Mouse (Mus musculus) MEL-GATA-1-ER (cell line): ENCODE data around the gene Ikbkg.
"Not testable (repeated sequence)": the region's sequence is repeated elsewhere in the genome, so short reads cannot be mapped to it uniquely, and the experiment has no call there.

Experiments
- DNase-seq: peaks from one replicate; pipeline ENCODE4 v3.0.0-alpha.2; 2012; ENCODE audit warnings: low read depth; ENCODE audit errors: extremely low read depth

The Ikbkg gene

DNA sequence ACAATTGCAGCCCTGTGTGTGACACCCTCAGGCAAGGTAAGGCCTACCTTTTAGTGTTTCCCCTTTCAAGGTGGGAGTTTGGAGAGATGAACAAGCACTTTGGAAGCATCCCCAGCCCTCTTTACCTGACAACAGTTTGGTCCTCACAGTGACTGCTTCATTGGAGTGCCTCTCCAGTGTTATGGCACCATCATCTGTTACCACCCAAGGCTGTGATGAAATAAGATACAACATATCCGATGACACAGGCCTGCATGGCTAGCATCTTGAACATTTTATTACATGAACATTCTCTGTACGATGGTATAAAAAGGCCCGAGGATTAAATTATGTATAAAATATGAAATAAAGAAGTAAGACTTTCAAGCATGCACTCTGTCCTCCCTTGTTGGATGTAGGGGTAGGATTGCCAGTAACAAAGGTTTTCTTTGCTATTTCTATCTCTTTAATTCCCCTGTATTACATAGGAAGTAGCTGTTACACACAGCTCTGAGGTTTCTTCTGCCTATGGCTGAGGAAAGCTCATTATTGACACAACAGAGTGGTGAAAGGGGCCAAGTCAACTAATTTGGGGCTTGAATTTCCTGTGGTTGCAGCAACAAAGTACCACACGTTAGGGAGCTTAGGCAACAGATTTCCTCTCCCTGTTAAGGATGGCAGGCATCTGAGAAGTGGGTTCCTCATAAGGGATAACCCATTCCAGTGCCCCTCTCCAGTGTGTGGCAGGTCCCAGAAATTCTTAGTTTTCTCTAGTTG, 58.2 kb downstream of the Ikbkg start:
- DNase-seq: no peak

DNA sequence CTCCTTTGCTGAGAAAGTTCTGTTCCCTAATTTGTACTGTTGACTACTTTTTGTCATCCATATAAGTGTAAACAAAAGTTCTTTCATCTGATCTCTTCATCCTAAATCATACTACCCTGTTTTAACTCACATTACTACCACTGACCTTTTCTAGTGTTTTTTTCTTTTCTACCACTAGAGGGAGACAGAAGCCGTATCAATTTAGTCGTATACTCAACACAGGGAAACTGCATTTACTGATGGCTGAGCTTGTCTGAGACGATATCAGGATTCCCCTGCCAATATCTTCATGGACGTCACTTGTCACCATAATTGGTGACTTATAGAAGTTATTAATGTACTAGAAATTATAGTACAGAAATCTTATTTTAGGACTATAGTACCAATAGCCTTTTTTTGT, 59.7 kb downstream of the Ikbkg start:
- DNase-seq: peak; percentile 36

DNA sequence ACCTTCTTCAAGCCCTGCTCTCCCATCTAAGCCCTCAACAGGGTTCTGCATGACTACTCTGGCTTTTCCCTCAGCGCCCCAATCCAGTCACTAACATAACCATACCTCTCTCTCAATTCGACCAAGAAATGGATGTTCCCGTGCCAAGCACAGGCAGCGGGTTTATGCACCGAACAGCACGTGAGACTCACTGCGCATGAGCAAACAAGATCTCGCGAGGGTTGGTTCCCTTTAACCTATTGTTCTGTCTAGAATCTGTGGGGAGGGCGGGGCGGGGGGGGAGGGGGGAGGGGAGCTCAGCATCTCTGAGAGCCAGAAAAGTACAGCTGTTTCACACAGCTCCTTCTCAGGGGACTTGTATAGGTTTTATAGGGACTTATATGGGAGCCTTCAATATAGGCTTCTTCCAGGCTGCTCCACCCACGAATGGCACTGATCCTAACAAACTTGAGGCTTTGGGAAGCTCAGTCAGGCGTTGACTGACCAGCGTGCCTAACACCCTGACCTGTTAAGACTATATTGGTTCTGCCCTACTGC, 88.3 kb downstream of the Ikbkg start, which contains the start of gene Gm6880:
Gm6880 (minus strand) TSS at position 51 of the 537 bp plus-strand sequence.
- not testable (repeated sequence) for DNase-seq

DNA sequence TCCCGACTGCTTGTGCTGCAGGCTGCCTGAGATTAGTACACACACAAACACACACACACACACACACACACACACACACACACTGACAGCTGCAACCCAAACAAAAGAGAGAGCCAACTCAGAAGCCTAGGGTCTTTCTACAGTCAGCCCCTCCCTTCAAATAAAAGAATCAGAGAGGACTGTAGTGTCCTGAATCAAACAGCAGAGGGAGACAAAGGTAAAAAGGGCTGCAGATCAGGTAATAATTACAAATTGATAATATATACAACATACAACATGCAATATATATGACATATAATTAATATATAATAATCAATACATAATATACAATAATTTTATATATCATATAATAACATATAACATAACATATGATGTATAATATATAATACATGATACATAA, 104.0 kb downstream of the Ikbkg start:
- DNase-seq: no peak
